Mouse (Mus musculus) adrenal gland, postnatal 4 days (tissue): ENCODE data around the gene 2210011C24Rik. TPM values are rescaled to one million over a fixed set of nuclear protein-coding genes. Genes with fewer than 3 reads are reported as not detected.

Source experiments
- DNase-seq, 2 experiments: peaks; one replicate each; pipeline ENCODE4 v3.0.0; 2021 to 2022; ENCODE audit warnings: low spot score in 2 of 2, mixed read lengths in 2 of 2
- long read RNA-seq, 2 experiments: library from polyadenylated mRNA; stranded (forward); transcript quantifications; one replicate each; pipeline ENCODE4 v2.0.0; 2021
- total RNA-seq, 2 experiments: library from RNA; stranded (reverse); gene quantifications; 2 replicates each; pipeline ENCODE4 v1.2.3; 2021

2210011C24Rik gene
- total RNA-seq: 1 to 10 TPM in 1 of 2 experiments, under 1 TPM in 1; 0.31 to 1.5 TPM
- long read RNA-seq, experiment 1: 0 reads
- long read RNA-seq, experiment 2, partial matches to known transcripts: 2 of 4 reads
- long read RNA-seq, experiment 2, other reads (novel, unspliced or antisense): 0 of 4 reads

DNA sequence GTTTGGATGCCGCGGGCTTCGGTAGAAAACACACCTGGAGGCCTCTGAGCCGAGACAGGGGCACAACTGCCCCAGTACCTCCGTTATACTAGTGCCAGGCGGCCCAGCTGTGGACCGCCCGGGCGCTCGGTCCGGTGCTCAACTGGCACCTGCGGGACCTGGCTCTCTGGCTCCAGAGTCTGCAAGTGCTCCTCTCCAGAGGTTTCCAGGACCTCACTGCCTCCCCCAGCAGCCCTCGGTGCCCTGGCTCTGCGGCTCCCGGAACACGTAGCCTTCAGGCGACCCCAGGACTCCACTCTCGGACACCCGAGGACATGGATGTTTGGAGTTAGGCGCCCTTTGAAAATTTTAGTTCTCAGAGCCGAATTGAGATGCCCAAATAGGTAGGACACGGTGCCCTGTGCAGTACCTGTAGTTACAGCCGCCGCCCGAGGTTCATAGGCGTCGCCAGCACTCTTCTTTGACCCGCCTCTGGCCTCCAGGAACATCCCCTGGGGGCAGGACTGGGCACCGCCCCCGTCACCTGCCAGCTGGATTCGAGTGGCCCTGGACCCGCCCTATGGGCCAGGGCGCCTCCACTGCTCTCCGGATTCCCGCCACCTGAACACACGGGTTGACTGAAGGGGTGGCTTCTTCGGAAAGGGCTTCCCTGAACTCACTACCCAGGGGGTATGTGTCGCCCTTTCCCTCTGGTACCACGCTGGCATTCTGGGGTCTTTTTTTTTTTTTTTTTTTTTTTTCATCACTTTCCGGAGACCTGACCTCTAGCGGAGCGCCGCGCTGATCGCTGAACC is at the start of gene 2210011C24Rik:
TSS of gene 2210011C24Rik (minus strand) at position 467 of the 794 bp plus-strand sequence.
- DNase-seq: no peak

DNA sequence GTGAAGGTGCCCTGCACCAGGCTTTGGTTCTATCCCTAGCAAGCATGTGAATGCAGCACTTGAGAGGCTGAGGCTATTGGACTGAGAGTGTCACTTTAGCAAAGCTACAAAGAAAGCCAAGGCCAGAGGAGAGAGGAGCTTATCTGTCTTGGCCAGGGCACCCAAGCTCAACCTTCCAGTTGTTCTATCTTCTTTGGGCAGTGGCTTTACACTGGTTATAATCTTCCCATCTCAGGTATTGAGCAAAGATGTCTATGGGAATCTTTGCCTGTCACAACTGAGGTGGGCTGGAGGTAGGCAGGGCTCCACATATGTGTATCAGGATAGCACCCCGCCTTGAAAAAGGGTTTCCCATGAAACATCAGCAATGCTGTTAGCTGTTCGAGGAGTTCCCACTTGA is 48.3 kb upstream of the 2210011C24Rik start:
- no peak for DNase-seq

DNA sequence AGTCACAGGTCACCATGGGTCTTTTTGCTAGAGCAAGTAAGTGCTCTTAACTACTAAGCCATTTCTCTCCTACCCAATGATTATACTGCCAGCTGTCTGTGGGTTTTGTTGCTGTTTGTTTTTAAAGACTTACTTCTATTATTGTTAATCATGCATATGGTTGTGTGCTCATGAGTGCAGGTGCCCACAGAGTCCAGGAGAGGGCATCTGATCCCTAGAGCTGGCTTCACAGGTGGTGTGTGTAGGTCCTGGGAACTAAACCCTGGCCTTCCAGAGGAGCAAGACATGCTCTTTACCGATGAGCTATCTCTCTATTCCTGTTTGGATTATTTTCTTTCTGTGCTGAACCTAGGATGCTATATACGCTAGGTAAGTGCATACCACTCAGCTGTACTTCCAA is 47.3 kb upstream of the 2210011C24Rik start:
- DNase-seq: no peak

DNA sequence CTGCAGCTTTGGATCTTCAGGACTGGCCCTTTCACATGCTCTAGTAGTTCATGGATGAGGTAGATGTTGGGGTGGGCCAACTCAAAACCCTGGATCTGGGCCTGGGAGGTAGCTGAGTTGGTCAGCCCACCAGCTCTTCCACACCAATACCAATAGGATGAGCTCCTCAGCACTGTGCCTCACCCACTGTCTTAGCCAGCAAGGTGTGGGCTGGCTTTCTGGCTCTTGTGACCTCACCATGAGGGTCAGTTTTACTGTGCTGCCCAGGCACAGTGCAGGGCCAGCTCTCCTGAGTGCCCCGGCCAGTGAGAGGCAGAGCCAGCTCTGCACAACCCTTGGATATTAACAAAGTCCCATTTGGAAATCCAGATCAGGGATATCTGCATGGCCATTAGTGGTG is 45.9 kb upstream of the 2210011C24Rik start:
- no peak for DNase-seq

DNA sequence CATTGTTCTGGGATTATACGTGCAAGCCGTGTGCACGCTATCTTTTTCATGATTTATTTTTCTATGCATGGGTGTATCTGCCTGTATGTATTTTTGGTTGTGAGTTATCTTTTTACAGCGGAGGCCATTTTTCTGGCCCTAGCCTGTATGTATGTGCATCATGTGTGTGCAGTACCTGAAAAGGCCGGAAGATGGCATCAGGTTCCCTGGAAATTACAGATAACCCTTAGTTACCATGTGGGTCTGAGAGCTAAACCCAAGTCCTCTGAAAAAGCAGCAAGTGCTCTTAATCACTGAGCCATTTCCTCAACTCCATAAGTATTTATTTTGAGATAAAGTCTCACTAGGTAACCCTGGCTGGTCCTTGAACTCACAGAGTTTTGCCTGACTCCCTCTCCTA is 41.3 kb upstream of the 2210011C24Rik start:
- no peak for DNase-seq

DNA sequence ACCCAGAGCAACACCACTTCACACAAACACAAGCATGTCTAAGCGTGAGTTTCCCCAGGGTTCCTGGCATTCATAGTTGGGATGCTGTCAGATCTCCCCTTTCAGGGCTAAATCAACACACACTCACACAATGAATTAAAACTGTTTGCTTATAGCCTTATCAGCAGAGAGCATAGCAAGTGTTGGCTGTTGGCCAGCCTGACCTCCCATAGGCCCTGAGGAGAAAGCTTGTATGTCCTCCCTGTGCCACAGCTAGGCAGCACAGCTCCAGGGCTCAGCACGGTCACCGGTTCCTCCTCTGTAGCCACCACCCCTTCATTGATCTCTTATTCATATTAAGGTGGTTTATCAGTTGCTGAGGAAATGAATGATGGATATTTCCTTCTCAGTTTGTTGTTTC is 40.8 kb upstream of the 2210011C24Rik start:
- DNase-seq: no peak

DNA sequence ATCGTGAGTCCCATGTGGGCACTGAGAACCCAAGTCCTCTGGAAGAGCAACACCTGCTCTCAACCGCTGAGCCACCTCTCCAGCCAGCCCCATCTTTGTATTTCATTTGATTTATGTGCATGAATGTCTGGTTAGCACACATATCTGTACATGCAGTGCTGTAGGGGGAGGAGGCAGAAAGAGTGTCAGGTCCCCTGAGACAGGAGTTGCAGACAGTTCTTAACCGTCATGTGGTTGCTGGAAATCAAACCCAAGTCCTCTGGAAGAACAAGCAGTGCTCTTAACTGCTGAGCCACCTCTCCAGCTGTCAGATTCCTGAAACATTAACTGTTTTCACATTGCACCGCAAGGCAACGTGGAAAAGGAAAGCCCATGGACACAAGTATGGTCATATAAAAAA is 36.2 kb upstream of the 2210011C24Rik start:
- DNase-seq: no peak

DNA sequence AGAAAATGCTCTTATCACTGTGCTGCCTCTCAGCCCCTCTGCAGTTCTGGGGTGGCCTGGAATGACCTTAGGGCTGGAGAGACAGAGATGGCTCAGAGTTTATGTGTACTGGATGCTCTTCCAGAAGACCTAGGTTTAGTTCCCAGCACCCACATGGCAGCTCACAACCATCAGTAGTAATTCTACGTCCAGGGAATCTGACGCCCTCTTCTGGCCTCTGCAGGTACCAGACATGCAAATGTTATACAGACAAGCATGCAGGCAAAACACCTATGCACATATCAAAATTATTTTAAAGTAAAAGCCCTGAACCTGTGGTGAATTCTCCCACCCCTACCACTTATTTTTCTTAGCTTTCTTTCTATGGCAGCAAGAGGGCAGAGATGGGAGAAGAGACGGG is 34.5 kb upstream of the 2210011C24Rik start:
- no peak for DNase-seq

DNA sequence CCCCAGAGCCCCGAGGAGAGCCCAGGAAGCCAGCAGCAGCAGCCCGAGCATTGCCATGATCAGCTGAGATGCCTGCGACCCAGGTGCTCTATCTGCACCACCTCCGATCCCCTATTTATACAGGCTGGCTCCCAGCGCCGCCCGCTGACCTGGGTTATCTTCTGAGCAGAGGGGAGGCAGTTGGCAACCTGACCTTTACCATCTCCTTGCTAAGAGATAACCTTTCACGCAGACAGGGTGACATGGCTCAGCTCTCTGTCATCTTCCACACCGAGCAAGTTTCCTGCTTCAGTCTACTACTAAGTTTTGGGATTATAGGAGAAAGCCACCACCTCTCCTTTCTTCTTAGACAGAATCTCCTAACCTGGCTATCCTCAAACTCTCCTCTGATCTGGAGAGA is 32.9 kb upstream of the 2210011C24Rik start, which contains the start of gene Rln3:
TSS of gene Rln3 (minus strand) at position 101 of the 400 bp plus-strand sequence.
- DNase-seq: no peak

DNA sequence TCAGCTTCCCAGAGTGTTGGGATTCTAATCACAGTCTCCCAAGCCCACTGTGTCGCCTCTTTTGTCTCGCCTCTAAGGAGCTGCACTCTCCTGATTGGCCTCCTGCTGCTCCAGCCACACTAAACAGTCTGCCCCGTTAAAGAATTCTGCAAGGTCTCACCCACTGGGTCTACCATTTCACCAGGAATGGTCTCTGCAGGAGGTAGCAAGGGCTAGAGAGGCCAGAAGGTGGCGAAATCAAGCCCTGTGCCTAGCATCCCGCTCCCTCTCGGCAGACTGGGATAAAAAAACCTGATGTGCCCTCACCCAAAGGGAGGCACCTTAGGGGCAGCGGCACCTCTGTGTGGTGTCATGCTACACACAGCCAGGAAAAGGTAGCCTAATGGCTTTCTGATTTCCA is 32.1 kb upstream of the 2210011C24Rik start:
- DNase-seq: no peak

DNA sequence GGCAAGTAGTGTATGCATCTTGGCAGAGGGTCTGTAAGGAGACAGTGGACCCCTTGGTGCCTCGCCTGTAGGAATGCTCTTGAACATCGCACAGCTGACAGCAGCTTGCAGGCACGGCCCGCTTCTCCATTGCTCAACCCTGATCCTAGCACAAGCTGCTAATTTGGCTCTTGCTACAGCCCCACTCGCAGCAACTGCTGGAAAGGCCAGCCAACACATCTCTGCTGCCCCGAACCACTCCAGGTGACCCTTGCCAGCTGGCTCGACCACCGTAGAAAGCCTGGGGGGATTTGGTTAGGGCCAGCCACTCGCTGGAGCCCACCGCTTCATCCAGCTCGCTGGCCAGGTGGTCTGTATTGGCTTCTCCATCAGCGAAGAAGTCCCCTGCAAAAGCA is 31.0 kb upstream of the 2210011C24Rik start:
- DNase-seq: no peak

DNA sequence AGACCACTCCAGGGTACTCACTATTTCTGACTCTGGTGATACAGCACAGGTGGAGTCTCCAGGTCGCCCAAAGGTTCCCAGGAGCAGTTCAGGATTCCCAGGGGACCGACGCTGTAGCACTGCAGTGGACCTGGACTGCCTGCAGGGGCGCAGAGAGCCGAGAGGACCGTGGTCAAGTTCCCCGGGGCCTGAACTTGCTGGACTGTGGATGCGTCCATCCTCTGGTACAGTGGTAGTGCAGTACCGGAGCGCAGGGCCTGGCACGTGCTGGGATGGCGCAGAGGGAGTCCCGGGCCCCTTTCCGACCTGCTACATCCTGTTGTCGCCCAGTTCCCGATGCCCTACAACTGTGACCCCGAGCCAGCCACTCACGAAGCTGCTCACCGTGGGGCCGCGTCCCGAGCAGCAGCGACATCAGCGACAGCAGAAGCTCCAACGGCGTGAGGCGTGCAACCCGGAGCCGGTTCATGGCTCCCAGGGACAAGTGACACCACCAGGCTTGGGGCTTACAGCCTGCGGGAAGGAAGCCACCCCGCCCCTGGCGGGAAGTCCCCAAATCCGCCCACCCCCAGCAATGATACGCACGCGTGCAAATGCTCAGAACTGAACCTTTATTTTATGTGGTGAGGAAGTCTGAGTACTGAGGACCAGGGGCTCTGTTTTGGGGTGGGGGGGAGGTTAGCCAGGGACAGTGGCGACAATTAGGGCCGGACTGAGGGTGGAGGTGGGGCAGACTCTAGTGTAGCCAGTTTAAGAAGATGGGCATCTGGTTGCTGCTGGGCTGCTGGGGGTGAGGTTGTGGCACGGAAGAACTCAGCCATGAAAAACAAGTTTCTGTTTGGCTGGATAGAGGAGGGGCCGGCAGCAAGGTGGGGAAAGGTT is 30.3 kb upstream of the 2210011C24Rik start, which contains the start of gene Il27ra:
TSS of gene Il27ra (minus strand) at position 524 of the 882 bp plus-strand sequence.
- peak in 1 of 2 experiments; percentile 45 for DNase-seq

DNA sequence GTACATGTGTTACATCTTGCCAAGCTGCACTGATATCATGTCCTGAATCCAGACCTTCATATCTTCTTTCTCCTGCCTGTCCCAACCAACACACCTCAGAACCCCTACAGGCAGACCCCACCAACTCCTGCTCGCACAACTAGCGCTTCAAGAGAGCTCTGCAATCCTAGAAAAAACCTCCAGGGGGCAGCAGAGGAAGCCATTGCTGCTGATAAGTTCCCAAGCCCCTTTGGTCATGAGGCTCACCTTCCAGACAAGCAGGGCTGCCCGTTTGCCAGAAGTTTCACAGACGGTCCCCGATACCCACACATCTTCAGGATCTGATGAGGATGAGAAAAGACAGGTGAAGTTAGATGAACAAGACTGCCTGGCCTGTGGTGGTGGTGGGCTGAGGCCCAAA is 27.1 kb upstream of the 2210011C24Rik start:
- peak in 1 of 2 experiments; percentile 57 for DNase-seq

DNA sequence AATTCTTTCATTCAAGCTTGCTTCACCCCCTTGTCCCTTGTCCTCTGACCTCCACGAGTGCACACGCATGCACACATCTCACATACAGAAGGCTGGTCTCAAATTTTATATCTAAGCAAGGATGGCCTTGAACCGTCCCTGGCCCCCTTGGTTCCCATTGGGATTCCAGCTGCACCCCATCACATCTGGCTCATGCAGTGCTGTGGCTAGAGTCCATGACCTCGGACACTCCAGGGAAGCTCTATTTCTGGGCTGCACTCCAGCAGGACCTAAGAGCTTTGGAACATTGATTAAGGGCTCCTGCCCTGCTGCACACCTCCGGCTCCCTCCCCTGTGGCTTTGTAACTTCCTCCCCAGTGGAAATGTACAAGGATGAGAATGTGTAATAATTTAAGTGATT is 26.0 kb upstream of the 2210011C24Rik start:
- DNase-seq: no peak

DNA sequence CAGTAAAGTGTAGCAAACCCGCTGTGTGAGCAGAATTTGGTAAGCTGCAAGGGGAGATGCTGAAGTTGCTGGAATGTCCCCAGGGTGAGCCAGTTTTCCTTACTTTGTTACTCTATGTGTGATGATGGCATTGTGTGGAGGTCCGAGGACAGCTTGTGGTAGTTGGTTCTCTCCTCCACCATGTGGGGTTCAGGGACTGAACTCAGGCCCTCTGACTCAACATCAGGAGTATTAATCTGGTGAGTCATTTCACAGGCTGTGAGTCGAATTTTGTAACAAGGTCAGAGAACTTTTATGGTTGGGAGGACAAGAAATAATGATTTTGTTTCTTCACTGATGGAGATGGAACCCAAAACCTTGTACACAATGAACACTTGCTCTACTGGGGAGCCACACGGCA is 20.8 kb upstream of the 2210011C24Rik start:
- no peak for DNase-seq

DNA sequence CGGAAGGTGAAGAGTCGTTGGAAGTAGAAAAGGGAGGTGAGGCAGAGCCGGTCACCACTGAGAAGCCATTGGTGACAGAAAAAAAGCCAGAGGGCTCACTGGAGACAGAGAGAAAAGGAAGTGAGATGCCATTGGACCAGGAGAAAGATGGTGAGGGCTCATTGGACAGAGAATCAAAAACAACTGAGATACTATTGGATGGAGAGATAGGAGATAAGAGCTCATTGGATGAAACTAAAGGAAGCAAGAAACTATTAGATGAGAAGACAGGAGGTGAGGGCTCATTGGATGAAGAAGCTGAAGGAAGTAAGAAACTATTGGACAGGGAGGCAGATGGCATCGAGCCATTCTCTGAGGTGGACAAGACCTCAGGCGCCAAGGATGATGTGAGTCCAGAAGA is 17.3 kb upstream of the 2210011C24Rik start:
- no peak for DNase-seq

DNA sequence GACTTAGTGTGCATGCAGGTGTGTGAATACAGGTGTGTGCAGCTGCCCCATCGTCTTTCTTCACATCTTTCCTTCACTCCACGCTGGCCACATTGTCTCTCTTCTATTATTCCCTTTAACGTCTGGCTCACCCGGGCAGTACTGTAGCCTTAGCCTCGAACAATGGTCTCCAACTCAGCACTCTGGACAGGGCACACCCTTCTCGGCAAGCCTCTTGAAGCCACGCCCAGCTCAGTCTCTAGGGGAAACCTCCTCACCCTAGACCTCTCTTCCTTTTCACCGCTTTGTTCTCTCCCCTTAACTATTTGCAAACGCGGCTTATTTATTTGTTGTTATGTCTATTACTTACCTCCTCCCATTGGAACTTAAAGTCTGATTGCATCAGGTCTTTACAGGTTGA is 15.5 kb upstream of the 2210011C24Rik start:
- DNase-seq: no peak

DNA sequence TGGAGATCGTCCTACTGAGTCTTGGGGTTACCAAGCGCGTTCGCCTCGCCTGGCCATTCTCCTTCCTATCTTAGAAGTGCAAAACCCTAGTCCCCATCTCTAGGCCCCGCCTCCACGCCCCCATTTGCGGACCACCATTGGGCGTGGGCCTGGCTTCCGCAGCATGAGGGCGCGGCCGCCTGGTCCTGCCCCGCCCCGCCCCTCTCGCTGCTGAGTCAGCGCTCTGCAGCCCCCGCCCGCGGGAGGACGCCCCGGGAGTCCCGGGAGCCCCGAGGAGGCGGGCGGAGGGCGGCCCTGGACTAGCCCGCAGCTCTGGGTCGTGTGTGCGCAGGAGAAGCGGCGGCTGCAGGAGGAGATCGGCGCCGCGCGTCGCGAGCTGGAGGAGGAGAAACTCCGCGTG is 13.9 kb upstream of the 2210011C24Rik start:
- DNase-seq: no peak

DNA sequence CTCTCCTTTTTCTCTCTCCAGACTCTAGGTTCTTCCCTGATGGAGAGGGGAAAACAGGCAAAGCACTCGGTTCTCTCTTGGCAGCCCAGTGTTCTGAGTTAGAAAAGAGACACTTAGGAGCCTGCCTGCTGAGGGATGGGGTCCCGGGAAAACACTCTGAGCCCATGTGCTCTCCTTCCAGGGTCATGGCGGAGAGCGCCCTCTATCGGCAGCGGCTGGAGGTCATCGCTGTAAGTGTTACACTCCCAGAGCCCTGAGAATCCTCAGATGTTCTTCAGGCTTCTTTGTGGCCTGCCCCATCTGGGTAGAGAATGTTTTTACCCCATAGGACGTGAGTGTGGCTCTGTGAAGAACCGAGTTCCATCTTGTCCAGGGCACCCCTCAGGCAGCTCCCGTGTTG is 12.2 kb upstream of the 2210011C24Rik start:
- DNase-seq: no peak

DNA sequence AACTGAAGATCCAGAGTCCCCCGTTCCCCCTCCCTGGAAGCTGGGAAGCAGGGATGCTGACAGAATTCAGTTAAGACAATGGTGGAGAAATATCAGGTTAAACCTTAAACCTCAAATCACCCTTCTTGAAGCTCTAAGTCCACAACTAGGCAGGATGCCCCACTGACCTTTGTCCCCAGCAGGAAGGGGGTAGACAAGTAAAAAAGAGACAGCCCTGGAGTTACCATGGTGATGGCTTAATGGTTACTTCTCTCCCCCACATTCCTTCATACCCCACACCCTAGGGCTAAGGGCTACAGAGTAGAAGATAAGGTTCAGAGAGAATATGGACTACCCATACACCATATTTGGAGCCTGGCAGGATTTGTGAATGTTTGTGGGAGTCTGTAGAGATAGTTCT is 11.7 kb upstream of the 2210011C24Rik start:
- DNase-seq: no peak

DNA sequence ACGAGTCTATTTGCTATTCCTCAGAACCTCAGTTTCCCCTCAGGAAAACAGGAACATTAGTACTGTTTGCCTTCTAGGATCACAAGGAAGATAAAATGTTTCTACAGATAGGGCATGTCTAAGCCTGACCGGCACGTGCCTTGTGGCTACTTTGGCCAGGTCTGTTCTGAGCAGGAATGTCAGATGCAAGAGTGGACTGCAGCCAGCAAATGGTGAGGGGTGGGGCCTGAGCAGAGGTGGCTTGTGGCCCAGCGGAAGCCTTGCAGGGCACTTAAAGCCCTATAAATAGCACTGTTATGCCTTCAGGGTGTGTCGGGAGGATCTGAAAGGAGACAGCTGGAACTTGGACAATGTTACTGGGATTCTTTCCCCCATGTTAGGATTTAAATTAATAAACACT is 11.1 kb upstream of the 2210011C24Rik start:
- no peak for DNase-seq

DNA sequence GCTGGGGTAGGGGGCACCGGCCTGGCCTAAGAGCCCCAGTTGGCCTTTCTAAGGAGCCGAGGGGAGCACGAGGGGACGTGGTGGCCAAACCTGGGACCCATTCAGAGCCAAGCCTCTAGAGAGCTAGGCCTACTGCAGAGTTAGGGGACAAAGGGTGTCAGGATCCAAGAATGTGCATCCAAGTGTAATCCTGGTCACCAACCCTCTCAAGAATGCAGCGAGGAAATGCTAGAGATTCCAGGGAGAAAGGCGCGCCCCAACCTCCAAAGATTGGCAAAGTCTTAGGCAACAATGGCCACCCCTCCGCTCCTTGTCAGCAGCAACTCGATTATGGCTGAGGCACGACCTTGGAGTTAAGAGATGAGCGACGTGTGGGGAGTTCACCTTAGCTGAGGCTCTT is 9.6 kb upstream of the 2210011C24Rik start:
- no peak for DNase-seq
